In genomic region chr11:120239581-120239991, GRCm38 (mm10) we compare ENCODE assay signal across 9 mouse cellular contexts. TPM values are rescaled to one million over a fixed set of nuclear protein-coding genes. Genes with fewer than 3 reads are reported as not detected.
A peak's percentile ranks its signal among the peaks of the same experiment; 100 is the strongest.
DNase-seq lines count a peak whose midpoint lies in the region; ATAC-seq lines count a peak whose summit lies in the region.
"Had no signal": no experiment of that assay in that cellular context is flagged by ENCODE, and none has a peak within 500 bp of the region (broad histone marks: within the 10 kb centered on the region; RNA-seq: fewer than 3 reads in every experiment).

No protein-coding gene starts in this region.

- H3K27me3 ChIP-seq in heart, embryonic 13.5 days (replicated peaks) = no peaks in the 10 kb centered on the region
- H3K27me3 ChIP-seq in hindbrain, embryonic 16.5 days (replicated peaks; ENCODE audit: control insufficient read depth, insufficient read depth, low read length) = no peaks in the 10 kb centered on the region

- intact Hi-C loops in heart, postnatal 25 days (cut with DNase I) = loop anchor here (5.0 kb wide), 1 partner anchor 108 kb away; the partner anchor contains the start of gene Actg1

- no peak for DNase-seq in heart, postnatal 25 days (ENCODE audit: low spot score)
- DNase-seq in embryo, embryonic 11 days = peak; percentile 71
- peak; percentile 74 for DNase-seq in neural tube, embryonic 10.5 days (ENCODE audit: extremely low spot score, low spot score)
- DNase-seq in cerebellum, postnatal 4 days (ENCODE audit: low spot score in 2 of 2) = no peak

- H3K4me3 ChIP-seq in heart, embryonic 13.5 days = peak overlapping the region; percentile 88
- peak overlapping the region; percentile 90 for H3K4me3 ChIP-seq in hindbrain, embryonic 16.5 days (ENCODE audit: low read length)

- 11% methylated on average over 11 of the region's 11 CpGs for WGBS in heart, embryonic 13.5 days
- 5% methylated on average over 11 of the region's 11 CpGs for WGBS in hindbrain, embryonic 16.5 days

- no peaks in the 10 kb centered on the region for H3K36me3 ChIP-seq in heart, embryonic 13.5 days
- H3K36me3 ChIP-seq in hindbrain, embryonic 16.5 days (ENCODE audit: control insufficient read depth, insufficient read depth, low read length) = no peaks in the 10 kb centered on the region
- H3K36me3 ChIP-seq: G1E had no signal

- H3K4me2 ChIP-seq in heart, embryonic 13.5 days = peak overlapping the region; percentile 99
- peak overlapping the region; percentile 90 for H3K4me2 ChIP-seq in hindbrain, embryonic 16.5 days (ENCODE audit: low read length)

- H3K4me1 ChIP-seq in heart, embryonic 13.5 days = peaks cover 67% of the 10 kb centered on the region
- peaks cover 56% of the 10 kb centered on the region for H3K4me1 ChIP-seq in hindbrain, embryonic 16.5 days (ENCODE audit: control insufficient read depth, insufficient read depth, low read depth, low read length)

- H3K9me3 ChIP-seq in heart, embryonic 13.5 days = no peaks in the 10 kb centered on the region
- no peaks in the 10 kb centered on the region for H3K9me3 ChIP-seq in hindbrain, embryonic 16.5 days (ENCODE audit: control insufficient read depth, low read length)

- peak overlapping the region; percentile 99 for H3K9ac ChIP-seq in heart, embryonic 13.5 days
- peak overlapping the region; percentile 78 for H3K9ac ChIP-seq in hindbrain, embryonic 16.5 days (ENCODE audit: low read depth, low read length)

- peak overlapping the region; percentile 92 for H3K27ac ChIP-seq in heart, embryonic 13.5 days (replicated peaks)
- H3K27ac ChIP-seq in hindbrain, embryonic 16.5 days (ENCODE audit: low read depth, low read length) = peak overlapping the region; percentile 70

- no peak for ATAC-seq in heart, embryonic 13.5 days (ENCODE audit: extremely low read depth, insufficient number of reproducible peaks, low FRiP score, low TSS enrichment)
- ATAC-seq in hindbrain, embryonic 16.5 days = no peak
- no peak for ATAC-seq in CD4-positive, CD25-positive, alpha-beta regulatory T cell, adult 4 months
- no peak for ATAC-seq in megakaryocyte-erythroid progenitor cell, adult 5-6 weeks (replicated peaks; ENCODE audit: low FRiP score, low TSS enrichment, poor library complexity, severe bottlenecking)

RNA-seq across cellular contexts. Expression of gene Bahcc1, which starts 6.8 kb away (rescaled TPM):
- 4.4 and 5.2 TPM in 2 replicates for polyA plus RNA-seq in heart, embryonic 13.5 days (2015; fragmentation: Nextera tagmentation; extraction: Ambion mirVana)
- 1 to 10 TPM; 7.8 to 8.3 TPM for total RNA-seq in heart, postnatal 25 days (2021)
- polyA plus RNA-seq in hindbrain, embryonic 16.5 days (2015; fragmentation: Nextera tagmentation; extraction: Ambion mirVana) = 7.8 and 9.7 TPM in 2 replicates
- not detected for polyA plus RNA-seq in CD4-positive, CD25-positive, alpha-beta regulatory T cell, adult 4 months (2017; shearing (Covaris generic))
- total RNA-seq in megakaryocyte-erythroid progenitor cell, adult 5-6 weeks (2014; fragmentation: Nextera tagmentation) = 25.6 and 30.1 TPM in 2 replicates
- total RNA-seq in megakaryocyte-erythroid progenitor cell, adult 5-6 weeks (2017) = 6.7 and 7.0 TPM in 2 replicates

Comparison
In these comparisons a context has a peak if more than half of its experiments do, and no peak if none do; other contexts are left out.
1. DNase-seq: peak in embryo, embryonic 11 days (single experiment) and neural tube, embryonic 10.5 days (single experiment); none in heart, postnatal 25 days (single experiment) and cerebellum, postnatal 4 days (0 of 2).